Mouse (Mus musculus) urinary bladder, adult 2 months (tissue): ENCODE data around the gene Ncor2. TPM values are rescaled to one million over a fixed set of nuclear protein-coding genes. Genes with fewer than 3 reads are reported as not detected.

Source experiments
- DNase-seq: peaks from one replicate; pipeline ENCODE4 v3.0.0; 2022; ENCODE audit warnings: low spot score
- polyA plus RNA-seq: library from polyadenylated mRNA; depleted of rRNA; stranded (reverse); fragments of >200 nt; gene quantifications from 2 replicates; pipeline ENCODE4 v1.2.3, GENCODE M21; 2012

The Ncor2 gene
- polyA plus RNA-seq, 1 experiment: 24.5 TPM

DNA sequence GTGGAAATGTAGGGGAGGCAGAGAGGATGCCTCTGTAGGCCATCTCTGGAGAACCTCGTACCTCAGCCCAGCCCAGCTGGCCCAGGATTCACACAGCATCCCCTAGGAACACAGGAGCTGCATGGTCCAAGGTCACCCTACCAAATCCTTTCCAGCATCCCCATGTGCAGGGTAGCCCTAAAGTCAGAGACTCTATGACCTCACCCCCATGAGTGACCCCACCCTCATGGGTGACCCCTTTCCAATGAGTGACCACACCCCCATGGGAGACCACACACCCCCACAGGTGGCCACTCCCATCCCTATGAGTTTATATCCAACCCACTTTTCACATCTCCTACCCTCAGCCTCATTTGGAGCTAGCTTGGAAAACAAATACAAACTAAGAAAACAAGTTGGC, 51.1 kb downstream of the Ncor2 start:
- DNase-seq: no peak

- DNase-seq: no peak
Observed at GRCm38 (mm10) chr5:125127426-125127825, 51.6 kb downstream of the Ncor2 start.

- no peak for DNase-seq
Observed at GRCm38 (mm10) chr5:125125966-125126464, 53.0 kb downstream of the Ncor2 start.

DNA sequence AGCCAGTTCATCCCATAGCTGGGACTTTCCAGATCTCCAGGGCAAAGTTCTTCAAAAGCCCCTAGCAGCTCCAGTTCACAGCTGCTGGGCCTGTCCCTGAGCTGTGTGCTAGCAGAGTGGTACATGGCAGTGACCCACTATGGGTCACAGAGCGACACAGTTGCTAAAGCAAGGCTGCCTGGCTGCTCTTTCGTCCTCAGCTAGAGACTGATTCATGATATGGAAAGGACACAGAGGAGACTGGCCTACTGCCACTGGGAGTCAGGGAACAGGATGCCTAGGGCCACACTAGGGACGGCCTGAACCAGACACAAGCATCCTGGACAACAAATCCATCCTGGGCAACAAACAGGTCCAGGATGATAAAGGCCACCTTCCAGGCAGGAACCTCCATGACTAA, 53.8 kb downstream of the Ncor2 start:
- DNase-seq: no peak

- DNase-seq: no peak
Observed at GRCm38 (mm10) chr5:125124002-125124401, 55.0 kb downstream of the Ncor2 start.

DNA sequence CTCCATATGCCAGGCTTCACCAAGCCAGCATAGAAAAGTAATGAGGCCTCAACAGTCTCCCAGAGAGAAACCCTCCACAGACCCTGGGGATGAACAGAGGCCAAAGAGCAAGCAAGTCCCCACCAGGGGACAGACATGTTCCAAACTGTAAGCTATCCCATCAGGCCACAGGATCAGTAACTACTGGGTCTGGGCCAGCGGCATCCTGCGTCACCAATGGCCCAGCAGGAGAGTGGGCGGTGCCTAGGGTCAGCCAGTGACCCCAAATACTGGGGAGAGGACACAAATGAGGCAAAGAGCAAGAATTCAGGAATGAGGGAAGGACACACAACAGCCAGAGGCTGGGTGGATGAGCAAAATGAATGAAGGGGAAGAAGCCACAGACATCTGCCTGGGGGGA, 55.8 kb downstream of the Ncor2 start:
- no peak for DNase-seq

DNA sequence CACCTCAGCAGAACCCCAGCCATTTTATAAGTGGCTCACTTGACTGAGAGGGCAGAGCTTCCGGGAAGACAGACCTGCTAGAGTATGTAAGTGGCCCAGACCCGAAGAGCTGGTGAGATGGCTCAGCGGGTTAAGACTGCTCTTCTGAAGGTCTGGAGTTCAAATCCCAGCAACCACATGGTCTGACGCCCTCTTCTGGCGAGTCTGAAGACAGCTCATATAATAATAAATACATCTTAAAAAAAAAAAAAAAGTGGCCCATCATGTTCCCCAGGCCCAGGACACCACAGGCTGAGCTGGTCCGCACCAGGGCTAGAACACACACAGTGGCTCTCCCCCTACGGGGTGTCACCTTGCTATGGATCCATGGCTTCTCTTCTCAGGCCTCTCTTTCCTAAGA, 56.5 kb downstream of the Ncor2 start:
- DNase-seq: no peak

GRCm38 (mm10) chr5:125122049-125122448, 57.0 kb downstream of the Ncor2 start:
- no peak for DNase-seq

- DNase-seq: no peak
Observed at GRCm38 (mm10) chr5:125120517-125121303, 58.3 kb downstream of the Ncor2 start.

- no peak for DNase-seq
Observed at GRCm38 (mm10) chr5:125117238-125117637, 61.8 kb downstream of the Ncor2 start.

- no peak for DNase-seq
Observed at GRCm38 (mm10) chr5:125113029-125113428, 66.0 kb downstream of the Ncor2 start.

DNA sequence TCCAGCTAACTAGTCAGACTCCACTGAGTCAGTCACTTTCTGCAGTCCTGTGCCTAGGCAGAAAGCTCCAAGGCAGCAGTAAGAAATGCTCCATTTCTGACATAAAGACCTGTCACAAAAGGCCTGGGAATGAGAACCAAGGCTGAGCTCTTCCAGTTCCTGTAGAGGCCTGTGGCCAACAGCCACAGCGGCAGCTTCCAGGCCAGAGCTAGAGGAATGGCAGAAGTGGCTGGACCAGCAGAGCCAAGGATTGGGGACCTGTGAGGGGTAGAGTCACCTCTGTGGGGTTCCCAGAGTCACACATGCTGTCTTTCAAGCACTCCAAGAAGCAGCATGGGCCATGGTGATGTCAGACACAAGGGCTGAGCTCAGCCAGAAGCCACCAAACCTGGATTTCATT, 66.4 kb downstream of the Ncor2 start:
- no peak for DNase-seq

DNA sequence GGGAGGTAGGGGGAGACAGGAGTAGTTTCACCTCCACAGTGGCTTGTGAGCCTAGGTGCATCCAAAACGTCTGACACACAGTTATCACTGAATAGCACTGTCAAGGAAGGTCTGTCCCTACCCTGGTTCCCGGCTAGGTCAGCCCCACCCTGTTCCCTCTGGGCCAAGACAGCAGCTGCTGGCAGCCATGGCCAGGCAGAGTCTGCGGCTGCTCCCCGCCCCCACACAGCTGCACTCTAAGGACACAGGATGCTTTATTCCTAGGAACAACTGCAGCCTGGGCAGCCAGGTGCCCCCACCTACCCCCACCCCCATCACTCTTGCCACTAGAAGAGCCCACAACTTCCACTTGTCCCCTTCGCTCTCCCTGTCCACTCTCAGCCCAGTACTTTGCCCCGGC, 67.9 kb downstream of the Ncor2 start:
- DNase-seq: no peak

GRCm38 (mm10) chr5:125110722-125111121, 68.3 kb downstream of the Ncor2 start:
- no peak for DNase-seq

- DNase-seq: no peak
Observed at GRCm38 (mm10) chr5:125110196-125110595, 68.8 kb downstream of the Ncor2 start.

DNA sequence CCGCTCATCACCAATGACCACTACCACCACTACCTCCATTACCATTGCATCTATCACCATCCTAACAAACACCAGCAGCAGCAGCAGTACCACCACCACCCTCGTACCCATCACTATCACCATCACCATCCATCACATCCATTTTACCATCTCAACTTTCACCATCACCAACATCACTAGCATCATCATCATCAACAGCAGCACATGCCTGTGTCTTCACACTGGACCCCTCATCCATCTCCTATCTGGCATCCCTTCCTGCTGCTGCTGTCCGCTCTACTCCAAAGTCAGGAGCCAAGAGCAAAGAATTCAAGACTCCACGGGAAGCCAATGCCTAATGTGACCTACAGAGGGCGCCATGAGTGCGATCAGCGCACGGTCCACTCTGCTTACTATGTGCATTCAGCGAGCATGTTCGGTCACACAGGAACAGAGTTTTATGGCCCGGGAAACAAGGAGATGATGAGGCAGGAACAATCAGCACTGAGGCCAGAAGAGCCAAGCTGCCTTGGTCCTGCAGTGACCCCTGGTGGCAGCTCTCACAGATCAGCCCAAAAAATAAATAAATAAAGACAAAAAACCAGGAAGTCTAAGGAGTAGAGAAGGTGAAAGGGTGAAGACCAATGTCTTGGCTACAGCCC, 71.9 kb downstream of the Ncor2 start:
- peak; percentile 43 for DNase-seq

DNA sequence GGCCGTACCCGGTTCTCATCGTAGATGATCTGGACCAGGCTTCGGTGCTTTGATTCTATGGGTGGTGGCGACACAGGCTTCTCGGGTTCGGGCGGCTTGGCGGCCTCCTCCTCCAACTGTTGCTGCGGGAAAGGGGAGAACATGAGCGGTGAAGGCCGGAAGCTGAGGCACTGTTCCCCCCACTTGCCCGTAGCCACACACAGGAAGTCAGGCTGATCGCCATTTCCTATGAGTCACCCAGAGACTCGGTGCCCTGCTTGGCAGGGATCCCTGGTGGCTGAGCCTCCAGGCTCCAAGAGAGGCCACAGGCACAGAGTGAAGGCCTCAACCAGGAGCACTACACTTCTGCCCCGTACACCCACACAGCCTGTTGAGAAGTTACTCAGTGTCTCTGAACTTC, 72.8 kb downstream of the Ncor2 start:
- DNase-seq: no peak

DNA sequence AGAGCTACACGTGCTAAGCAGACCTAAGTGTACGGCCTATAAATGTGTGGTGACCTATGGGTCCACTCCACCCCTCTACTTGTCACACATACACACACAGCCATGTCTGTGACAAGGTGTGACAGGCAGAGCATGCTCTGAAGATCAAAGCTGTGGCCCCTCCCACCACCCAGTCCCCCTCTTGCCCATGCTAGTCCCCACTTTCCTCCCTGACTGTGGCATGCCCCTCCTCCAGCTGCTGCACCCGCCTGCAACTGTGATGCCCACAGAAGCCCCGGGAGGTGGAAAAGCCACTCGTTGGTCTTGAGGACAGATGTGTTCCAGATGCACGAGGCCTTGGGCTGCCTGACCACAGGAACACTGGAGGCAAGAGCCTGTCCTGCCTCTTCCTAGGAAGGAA, 74.2 kb downstream of the Ncor2 start:
- DNase-seq: no peak

GRCm38 (mm10) chr5:125103396-125103795, 75.6 kb downstream of the Ncor2 start:
- DNase-seq: no peak

DNA sequence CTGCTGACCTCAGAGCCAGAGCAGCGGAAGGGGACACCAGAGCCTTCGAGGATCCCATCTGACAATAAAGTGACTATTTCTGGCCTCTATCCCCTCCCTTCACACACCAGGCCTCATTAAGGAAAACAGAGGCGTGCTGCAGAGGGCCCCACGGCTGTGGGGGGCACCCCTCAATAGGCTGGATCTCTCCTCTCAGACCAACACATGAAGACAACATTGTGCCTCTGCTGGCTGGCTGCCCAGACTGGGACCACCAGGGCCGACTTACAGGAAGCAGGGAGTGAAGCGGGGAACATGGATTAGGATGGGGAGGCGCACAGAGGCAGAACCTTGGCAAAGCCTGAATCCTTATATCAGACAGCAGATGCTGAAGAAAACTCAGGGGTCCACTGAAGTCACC, 76.1 kb downstream of the Ncor2 start:
- no peak for DNase-seq

- DNase-seq: no peak
Observed at GRCm38 (mm10) chr5:125102352-125102751, 76.7 kb downstream of the Ncor2 start.

DNA sequence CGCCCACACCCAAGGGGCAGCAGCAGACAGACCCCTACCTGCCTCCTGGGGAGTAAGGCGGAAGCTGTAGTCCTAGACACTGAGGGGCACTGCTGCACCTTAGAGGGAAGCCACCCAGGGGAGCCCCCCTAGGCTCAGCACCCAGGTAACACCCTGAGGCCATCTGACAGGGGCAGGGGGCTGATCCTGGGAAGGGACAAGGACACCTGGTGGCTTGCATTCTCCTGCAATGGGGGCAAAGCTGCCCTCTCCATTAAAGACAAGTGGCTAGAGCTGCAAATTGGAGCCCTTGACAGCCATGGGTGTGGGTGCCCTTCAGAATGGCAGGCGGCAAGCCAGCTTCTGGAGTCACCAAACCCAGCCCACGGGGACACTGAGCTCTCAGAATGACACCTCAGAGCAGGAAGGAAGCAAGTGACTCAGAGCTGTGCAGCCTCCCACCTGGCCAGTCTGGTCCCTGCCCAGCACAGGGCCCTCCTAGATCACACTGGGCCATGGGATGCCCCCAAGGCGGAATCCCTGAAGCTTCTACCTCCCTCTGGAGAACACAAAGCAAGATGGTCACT, 79.2 kb downstream of the Ncor2 start:
- DNase-seq: no peak

DNA sequence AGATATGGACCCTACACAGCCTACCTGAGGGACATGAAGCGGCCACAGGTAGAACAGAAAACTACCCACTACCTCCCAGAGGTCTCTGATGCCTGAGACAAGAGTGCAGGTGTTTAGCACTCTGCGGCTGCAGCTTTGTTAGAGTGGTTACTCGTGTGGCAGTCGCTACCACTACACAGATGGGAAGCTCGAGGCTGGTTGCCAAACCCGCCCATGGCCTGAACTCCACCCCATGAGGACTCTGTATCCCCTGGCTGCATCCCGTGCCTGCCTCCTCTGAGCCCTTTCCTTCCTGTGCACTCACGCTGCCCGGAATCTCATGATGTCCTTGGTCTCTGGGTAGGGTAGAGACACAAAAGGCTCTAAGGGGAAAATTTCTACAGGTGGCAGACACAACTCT, 80.3 kb downstream of the Ncor2 start:
- DNase-seq: no peak
